Comparison of ENCODE assay signal across 8 mouse cellular contexts in the genomic region with DNA sequence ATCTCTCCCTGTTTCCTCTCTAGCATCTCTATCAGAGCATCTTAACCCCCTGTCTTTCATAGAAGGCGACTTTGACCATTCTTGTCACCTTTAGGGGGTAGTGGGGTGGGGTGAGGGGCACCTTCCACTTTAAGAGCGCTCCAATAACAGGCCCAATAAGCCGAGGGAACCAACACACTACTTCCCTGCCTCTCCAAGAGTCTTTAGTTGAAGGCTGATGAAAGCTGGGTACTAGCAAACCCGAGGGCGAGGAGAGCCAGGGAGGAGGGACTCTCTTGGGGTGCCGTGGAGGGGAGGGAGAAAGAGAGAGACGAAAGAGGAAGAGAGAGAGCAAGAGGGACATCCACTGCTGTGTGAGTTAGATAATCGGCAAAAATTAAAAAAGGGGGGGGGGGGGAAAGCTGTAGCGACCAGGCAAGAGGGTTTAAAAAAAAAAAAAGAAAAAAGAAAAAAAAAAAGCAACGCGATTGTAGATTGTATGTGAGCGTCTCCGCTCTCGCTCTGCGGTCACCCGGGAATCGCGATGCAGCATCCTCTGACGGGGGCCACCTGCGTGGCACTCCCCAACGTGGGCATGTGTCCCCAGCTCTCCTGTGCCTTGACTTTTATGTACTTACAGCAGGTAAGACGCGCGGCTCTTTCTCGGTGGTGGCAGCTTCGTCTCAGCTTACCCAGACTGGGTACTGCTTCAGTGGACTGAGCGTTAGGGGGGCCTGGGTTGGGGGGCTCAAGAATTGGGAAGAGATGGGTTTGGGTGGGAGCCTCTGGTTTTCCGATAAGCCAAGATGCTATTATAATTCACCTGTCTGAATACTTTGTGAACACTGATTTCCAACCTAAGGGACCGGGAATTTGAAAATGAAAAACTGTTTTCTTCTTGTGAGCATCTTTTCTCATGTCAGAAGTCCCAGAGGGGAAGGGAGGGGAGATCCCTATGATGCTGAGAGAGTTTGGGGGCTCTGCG.
DNase-seq lines count a peak whose midpoint lies in the region; ATAC-seq and TF ChIP-seq lines count a peak whose summit lies in the region.

No protein-coding gene starts in this region.

- peaks cover 16% of the 10 kb centered on the region for H3K4me1 ChIP-seq in hindbrain, embryonic 10.5 days (replicated peaks)
- H3K4me1 ChIP-seq in midbrain, postnatal 0 days (ENCODE audit: insufficient read depth, low read length): peaks cover 2% of the 10 kb centered on the region; the same call in 1 of the 2 replicates

- intact Hi-C loops in left cerebral cortex, adult 2 months (cut with DNase I): loop anchor here (5.0 to 10.0 kb wide), 4 partner anchors 92 to 965 kb away; no protein-coding TSS in a partner anchor
- intact Hi-C loops in left cerebral cortex, postnatal 4 days (cut with DNase I): loop anchor here (10.0 kb wide), 1 partner anchor 245 kb away; no protein-coding TSS in a partner anchor

- no peaks in the 10 kb centered on the region for H3K36me3 ChIP-seq in hindbrain, embryonic 10.5 days
- H3K36me3 ChIP-seq in midbrain, postnatal 0 days (ENCODE audit: insufficient read depth, low read length): no peaks in the 10 kb centered on the region

- H3K9ac ChIP-seq in midbrain, postnatal 0 days (replicated peaks; ENCODE audit: low read length, poor library complexity, severe bottlenecking): peak overlapping the region; percentile 61

- 1% methylated on average over 30 of the region's 30 CpGs for WGBS in hindbrain, embryonic 10.5 days
- WGBS in midbrain, postnatal 0 days: 2% methylated on average over 29 of the region's 30 CpGs

- H3K4me3 ChIP-seq in left cerebral cortex, adult 2 months: peak overlapping the region; percentile 55
- H3K4me3 ChIP-seq in hindbrain, embryonic 10.5 days: peak overlapping the region; percentile 56
- H3K4me3 ChIP-seq in midbrain, postnatal 0 days (ENCODE audit: low read depth, low read length): peak overlapping the region; percentile 45

- H3K4me2 ChIP-seq in midbrain, postnatal 0 days (ENCODE audit: low read depth, low read length, poor library complexity, severe bottlenecking): peak overlapping the region; percentile 80

- peak in 1 of 2 experiments; percentile 32 for DNase-seq in left cerebral cortex, adult 2 months (ENCODE audit: extremely low spot score in 1 of 2, low spot score in 2 of 2)
- no peak for DNase-seq in left cerebral cortex, adult 8-10 months (ENCODE audit: low spot score in 2 of 2)
- peak; percentile 24 for DNase-seq in embryo, embryonic 9.5 days (ENCODE audit: extremely low spot score)
- DNase-seq in hindbrain, embryonic 10.5 days (ENCODE audit: low spot score): peak; percentile 30
- DNase-seq in midbrain, postnatal 0 days (ENCODE audit: low spot score): peak; percentile 48
- no peak for DNase-seq in left cerebral cortex, postnatal 4 days
- no peak for DNase-seq in urinary bladder, adult 18-20 months (ENCODE audit: low spot score in 2 of 2)
- no peak for DNase-seq in layer of hippocampus, postnatal 36 days

- peak overlapping the region; percentile 67; the same call in 1 of the 2 replicates for H3K27ac ChIP-seq in left cerebral cortex, adult 2 months
- peak overlapping the region; percentile 79 for H3K27ac ChIP-seq in hindbrain, embryonic 10.5 days
- H3K27ac ChIP-seq in midbrain, postnatal 0 days (ENCODE audit: low read depth, low read length): peak overlapping the region; percentile 55

- peak; percentile 23; the same call in 1 of the 2 replicates for ATAC-seq in midbrain, postnatal 0 days (ENCODE audit: low FRiP score)

- H3K27me3 ChIP-seq in hindbrain, embryonic 10.5 days (ENCODE audit: insufficient read depth, poor library complexity, severe bottlenecking): peaks cover 78% of the 10 kb centered on the region
- H3K27me3 ChIP-seq in midbrain, postnatal 0 days (ENCODE audit: insufficient read depth, low read length): no peaks in the 10 kb centered on the region

- no peak for TF ChIP-seq CTCF in left cerebral cortex, adult 2 months (IDR thresholded peaks at IDR 0.05)
- TF ChIP-seq CTCF in midbrain, postnatal 0 days (IDR thresholded peaks at IDR 0.05): no peak

- no peaks in the 10 kb centered on the region for H3K9me3 ChIP-seq in hindbrain, embryonic 10.5 days
- H3K9me3 ChIP-seq in midbrain, postnatal 0 days (ENCODE audit: low read length): no peaks in the 10 kb centered on the region

Comparison
In these comparisons a context has a peak if more than half of its experiments do, and no peak if none do; other contexts are left out.
1. DNase-seq: peak in embryo, embryonic 9.5 days (single experiment), hindbrain, embryonic 10.5 days (single experiment) and midbrain, postnatal 0 days (single experiment); none in left cerebral cortex, adult 8-10 months (0 of 2), left cerebral cortex, postnatal 4 days (single experiment), urinary bladder, adult 18-20 months (0 of 2) and layer of hippocampus, postnatal 36 days (0 of 2).
2. Peak in every context shown above with its lines, with median percentiles within 50 percentile points of each other: H3K27ac ChIP-seq and H3K4me3 ChIP-seq.